Mouse (Mus musculus) heart, embryonic 11.5 days (tissue): ENCODE measurements at regions not wholly inside any gene's neighbourhood (a gene's known extent, or its start where the extent isn't known, plus 50 kb on each side); places are given as distances from the start of the nearest gene placed in this dataset.
"Not testable (repeated sequence)": the region's sequence is repeated elsewhere in the genome, so short reads cannot be mapped to it uniquely, and the experiment has no call there.

ENCODE experiments used
- ATAC-seq: fragments of 200-750 bp; cut with Nextera tagmentation; replicated peaks from 2 replicates; pipeline ENCODE4 v1.8.0; 2017; ENCODE audit warnings: moderate library complexity; ENCODE audit not compliant: insufficient number of reproducible peaks, low FRiP score, low TSS enrichment
- H3K27ac ChIP-seq: fragments of 300-500 bp; sonication (generic); 2 replicates; pipeline ENCODE4 v1.5.1; 2014; ENCODE audit warnings: mild to moderate bottlenecking, low read depth, low read length
- H3K27me3 ChIP-seq: fragments of 300-500 bp; sonication (generic); 2 replicates; pipeline ENCODE4 v1.6.1; 2014; ENCODE audit warnings: mild to moderate bottlenecking, low read length, mixed read lengths; ENCODE audit not compliant: control insufficient read depth, insufficient read depth
- H3K36me3 ChIP-seq: fragments of 300-500 bp; sonication (generic); 2 replicates; pipeline ENCODE4 v1.6.1; 2014; ENCODE audit warnings: mild to moderate bottlenecking, low read length, moderate library complexity, mixed read lengths; ENCODE audit not compliant: control insufficient read depth, insufficient read depth
- H3K4me1 ChIP-seq: fragments of 300-500 bp; sonication (generic); 2 replicates; pipeline ENCODE4 v1.6.1; 2014; ENCODE audit warnings: low read length; ENCODE audit not compliant: control insufficient read depth, insufficient read depth
- H3K4me2 ChIP-seq: fragments of 300-500 bp; sonication (generic); 2 replicates; pipeline ENCODE4 v1.6.1; 2014; ENCODE audit warnings: mild to moderate bottlenecking, moderate library complexity
- H3K4me3 ChIP-seq: fragments of 300-500 bp; sonication (generic); 2 replicates; pipeline ENCODE4 v1.5.1; 2014; ENCODE audit warnings: low read depth, low read length
- H3K9ac ChIP-seq: fragments of 300-500 bp; sonication (generic); 2 replicates; pipeline ENCODE4 v1.6.1; 2014; ENCODE audit warnings: mild to moderate bottlenecking, low read depth, low read length, moderate library complexity
- H3K9me3 ChIP-seq: fragments of 300-500 bp; sonication (generic); replicated peaks from 2 replicates; pipeline ENCODE4 v1.6.1; 2016; ENCODE audit warnings: low read length; ENCODE audit not compliant: control insufficient read depth
- WGBS: fragments of 180-500 bp; shearing (Covaris S2); extraction: QIAGEN DNeasy Blood & Tissue Kit; methylation state at CpG from one replicate; pipeline ENCODE4 v1.1.7; 2014; ENCODE audit not compliant: insufficient replicate concordance; 5-methylcytosine and 5-hydroxymethylcytosine counted together

DNA sequence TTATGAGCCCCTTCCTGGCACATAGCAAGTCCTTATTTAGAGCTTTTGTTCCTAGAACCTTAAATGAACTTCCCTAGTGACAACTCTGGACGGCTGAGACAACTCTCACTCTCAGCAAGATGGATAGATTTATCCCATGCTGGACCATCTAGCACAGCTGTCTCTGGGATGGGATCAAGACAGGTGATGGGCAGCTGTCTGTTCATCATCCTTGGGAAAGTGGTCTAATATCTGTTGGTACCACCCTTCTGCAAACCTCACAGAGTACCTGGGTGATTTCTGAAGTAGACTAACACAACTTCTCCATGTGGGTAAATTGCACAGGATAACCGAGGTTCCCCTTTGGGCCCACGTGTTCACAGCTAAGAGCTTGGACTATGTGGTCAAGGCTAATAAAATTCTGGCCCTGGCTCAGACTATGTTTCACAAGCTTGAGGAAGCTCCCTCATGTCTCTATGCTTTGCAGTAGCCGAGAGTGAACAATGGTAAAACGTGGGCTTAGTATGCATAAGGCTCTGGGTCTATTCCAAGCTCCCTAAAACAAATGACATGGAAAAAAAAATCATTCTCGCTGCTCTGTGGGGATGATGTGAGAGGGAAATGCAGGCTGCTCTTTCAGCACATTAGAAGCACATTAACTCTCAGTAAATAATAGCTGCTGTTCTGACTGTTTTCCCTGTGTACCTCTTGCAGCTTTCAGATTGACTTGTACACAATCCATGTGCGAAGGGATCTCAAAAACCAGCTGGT is 135.1 kb upstream of the 1700056E22Rik start:
- Histone ChIP-seq H3K4me3 (no peak overlapping the region), H3K9ac (no peak overlapping the region), H3K4me2 (no peak overlapping the region), H3K9me3 (no peaks in the 10 kb centered on the region), H3K4me1 (peaks cover 20% of the 10 kb centered on the region), H3K36me3 (no peaks in the 10 kb centered on the region), H3K27me3 (no peaks in the 10 kb centered on the region), H3K27ac (no peak overlapping the region)
- ATAC-seq, result no peak
- WGBS, result 66% methylated on average over 7 of the region's 7 CpGs

DNA sequence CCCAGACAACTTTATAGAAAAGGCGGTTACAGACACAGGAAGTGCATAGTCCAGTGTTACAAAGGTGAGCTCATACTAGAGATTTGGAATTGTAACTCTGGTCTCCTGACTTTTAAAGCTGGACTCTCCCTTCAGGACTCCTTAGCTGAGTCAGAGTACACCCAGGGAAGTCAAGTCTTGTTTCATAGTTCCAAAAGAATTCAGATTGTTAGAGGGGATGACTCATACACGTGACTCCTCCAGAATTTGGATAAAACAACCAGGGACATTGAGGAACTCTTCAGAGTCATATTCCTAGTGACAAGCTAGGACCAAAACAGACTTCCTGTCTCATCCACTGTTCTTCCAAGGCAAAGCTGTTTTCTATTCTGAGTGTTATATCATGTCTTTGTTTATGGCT is 132.8 kb upstream of the 1700056E22Rik start:
- no peak for ATAC-seq
- H3K4me2 ChIP-seq, result no peak overlapping the region
- no peak overlapping the region for H3K27ac ChIP-seq
- H3K36me3 ChIP-seq, result no peaks in the 10 kb centered on the region
- H3K9ac ChIP-seq, result no peak overlapping the region
- H3K27me3 ChIP-seq, result no peaks in the 10 kb centered on the region
- peaks cover 9% of the 10 kb centered on the region for H3K4me1 ChIP-seq
- H3K9me3 ChIP-seq, result no peaks in the 10 kb centered on the region
- H3K4me3 ChIP-seq, result no peak overlapping the region
- WGBS, result 66% methylated on average over 2 of the region's 2 CpGs

DNA sequence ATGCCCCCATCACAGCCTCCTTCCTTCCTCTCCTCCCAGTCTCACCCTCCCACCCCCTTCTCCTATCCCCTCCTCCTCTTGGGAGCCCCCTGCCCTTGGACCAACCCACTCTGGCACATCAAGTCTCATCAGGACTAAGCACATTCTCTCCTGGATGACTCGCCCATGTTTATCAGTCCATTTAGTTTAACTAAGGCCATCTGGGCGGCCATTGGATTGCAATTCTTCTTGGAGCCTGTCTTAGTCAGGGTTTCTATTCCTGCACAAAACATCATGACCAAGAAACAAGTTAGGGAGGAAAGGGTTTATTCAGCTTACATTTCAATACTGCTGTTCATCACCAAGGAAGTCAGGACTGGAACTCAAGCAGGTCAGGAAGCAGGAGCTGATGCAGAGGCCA is 128.4 kb upstream of the 1700056E22Rik start:
- H3K4me2 ChIP-seq, H3K4me3 ChIP-seq, H3K27me3 ChIP-seq, H3K27ac ChIP-seq, H3K9ac ChIP-seq, H3K36me3 ChIP-seq, H3K4me1 ChIP-seq, H3K9me3 ChIP-seq, ATAC-seq: not testable (repeated sequence)
- 80% methylated on average over 2 of the region's 2 CpGs for WGBS

DNA sequence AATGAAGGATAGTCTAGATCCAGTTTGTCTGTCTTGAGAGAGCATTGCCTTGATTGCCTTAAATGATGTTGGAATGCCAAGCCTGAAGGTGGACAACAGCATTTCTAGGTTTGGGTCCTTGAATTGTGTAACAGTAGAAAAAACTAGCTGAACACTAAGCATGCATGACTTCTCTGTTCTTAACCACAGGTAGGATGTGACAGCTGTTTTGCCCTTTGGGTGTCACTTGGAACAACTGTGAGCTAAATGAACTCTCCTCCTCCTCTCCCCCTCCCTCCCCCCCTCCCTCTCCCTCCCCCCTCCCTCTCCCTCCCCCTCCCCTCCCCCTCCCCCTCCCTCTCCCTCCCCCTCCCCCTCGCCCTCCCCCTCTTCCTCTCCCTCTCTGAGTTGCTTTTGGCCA is 113.6 kb upstream of the 1700056E22Rik start:
- Histone ChIP-seq H3K9me3 (no peaks in the 10 kb centered on the region), H3K27ac (no peak overlapping the region), H3K4me1 (no peaks in the 10 kb centered on the region), H3K9ac (no peak overlapping the region), H3K36me3 (no peaks in the 10 kb centered on the region), H3K4me3 (no peak overlapping the region), H3K4me2 (no peak overlapping the region), H3K27me3 (no peaks in the 10 kb centered on the region)
- no CpG with 5 or more reads among the region's 1 CpGs for WGBS
- no peak for ATAC-seq

DNA sequence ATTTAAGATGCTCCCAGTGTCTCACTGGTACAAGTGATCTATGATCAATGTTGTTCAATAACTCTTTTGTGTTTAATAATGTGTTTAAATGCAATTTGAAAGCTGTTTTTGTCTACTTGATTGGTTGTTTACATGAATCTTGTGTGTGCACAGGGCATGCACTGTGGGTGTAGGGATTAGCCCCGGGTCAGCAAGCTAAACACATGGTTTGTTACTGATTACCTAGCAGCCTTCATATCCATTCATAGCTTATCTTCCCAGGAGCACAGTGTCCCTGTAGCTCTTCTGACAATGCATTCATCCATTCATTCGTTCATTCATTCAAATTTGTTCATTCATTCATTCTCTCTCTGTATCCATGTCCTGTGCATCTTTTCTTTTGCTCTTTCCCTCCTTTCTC is 108.9 kb upstream of the 1700056E22Rik start:
- no peak overlapping the region for H3K9ac ChIP-seq
- no peaks in the 10 kb centered on the region for H3K36me3 ChIP-seq
- no peaks in the 10 kb centered on the region for H3K9me3 ChIP-seq
- no peaks in the 10 kb centered on the region for H3K4me1 ChIP-seq
- H3K27ac ChIP-seq, result no peak overlapping the region
- no peak for ATAC-seq
- WGBS, result 59% methylated on average over 2 of the region's 2 CpGs
- H3K4me2 ChIP-seq, result no peak overlapping the region
- H3K4me3 ChIP-seq, result no peak overlapping the region
- H3K27me3 ChIP-seq, result no peaks in the 10 kb centered on the region

DNA sequence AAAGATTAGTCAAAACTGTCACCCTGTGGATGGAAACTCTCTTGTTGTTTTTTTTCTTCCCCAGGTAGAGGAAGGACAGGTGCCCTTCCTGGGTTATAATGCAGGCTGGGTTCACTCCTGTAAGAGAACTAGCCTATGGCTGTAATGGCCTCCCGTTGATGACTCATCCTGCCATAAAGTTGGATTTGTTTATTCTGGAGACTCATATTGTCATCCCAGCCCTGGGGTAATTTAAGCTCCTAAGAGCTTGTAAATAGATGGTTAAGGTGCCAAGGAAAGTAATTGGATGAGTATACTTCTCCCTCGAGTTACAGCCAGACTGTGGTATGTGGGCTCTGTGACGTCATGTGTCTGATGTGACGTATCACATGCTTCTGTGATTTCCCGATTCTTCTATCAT is 106.4 kb upstream of the 1700056E22Rik start:
- 79% methylated on average over 5 of the region's 5 CpGs for WGBS
- Histone ChIP-seq H3K27me3 (no peaks in the 10 kb centered on the region), H3K9me3 (no peaks in the 10 kb centered on the region), H3K27ac (no peak overlapping the region), H3K9ac (no peak overlapping the region), H3K4me2 (no peak overlapping the region), H3K4me1 (no peaks in the 10 kb centered on the region), H3K4me3 (no peak overlapping the region), H3K36me3 (no peaks in the 10 kb centered on the region)
- ATAC-seq, result no peak

DNA sequence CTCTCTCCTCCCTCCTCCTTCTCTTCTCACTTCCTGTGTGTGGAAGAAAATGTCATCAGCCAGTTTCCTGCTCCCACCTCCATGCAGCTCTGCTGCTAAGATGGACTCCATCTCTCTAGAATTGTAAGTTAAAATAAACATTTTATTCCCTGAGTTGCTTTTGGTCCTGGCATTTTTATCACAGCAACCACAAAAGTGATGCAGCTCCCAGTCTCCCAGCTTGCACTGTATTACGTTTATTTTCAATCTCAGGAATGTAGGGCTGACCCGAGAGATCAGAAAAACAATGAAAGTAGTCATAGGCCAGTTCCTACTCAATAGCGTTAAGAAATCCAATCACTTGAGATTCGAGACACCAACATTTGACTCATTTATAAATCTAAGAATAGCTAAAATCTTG is 106.0 kb upstream of the 1700056E22Rik start:
- no peak for ATAC-seq
- no peak overlapping the region for H3K9ac ChIP-seq
- 64% methylated on average over 4 of the region's 4 CpGs for WGBS
- H3K9me3 ChIP-seq, result no peaks in the 10 kb centered on the region
- no peaks in the 10 kb centered on the region for H3K4me1 ChIP-seq
- no peak overlapping the region for H3K27ac ChIP-seq
- H3K27me3 ChIP-seq, result no peaks in the 10 kb centered on the region
- H3K4me2 ChIP-seq, result no peak overlapping the region
- no peak overlapping the region for H3K4me3 ChIP-seq
- H3K36me3 ChIP-seq, result no peaks in the 10 kb centered on the region

DNA sequence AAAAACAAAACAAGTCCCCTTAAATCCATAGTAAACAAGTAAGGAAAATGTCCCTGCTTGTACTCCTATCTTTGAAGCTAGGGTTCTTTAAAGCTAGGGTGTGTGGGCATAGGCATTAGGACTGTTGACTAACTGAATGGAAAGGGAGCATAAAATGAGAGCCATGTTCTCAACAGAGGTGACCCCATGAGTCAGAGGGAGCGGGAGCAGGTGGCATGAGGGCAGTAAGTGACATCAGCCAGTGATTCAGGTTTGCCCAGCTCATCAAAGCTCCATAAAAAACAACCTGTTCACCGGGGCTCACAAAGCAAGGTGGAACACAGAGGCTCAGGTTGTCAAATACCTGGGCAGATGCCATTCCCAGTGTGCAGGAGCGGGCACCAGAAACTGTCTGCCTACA is 104.6 kb upstream of the 1700056E22Rik start:
- Histone ChIP-seq H3K27me3 (no peaks in the 10 kb centered on the region), H3K4me3 (no peak overlapping the region), H3K27ac (no peak overlapping the region), H3K9me3 (no peaks in the 10 kb centered on the region), H3K36me3 (no peaks in the 10 kb centered on the region), H3K9ac (no peak overlapping the region), H3K4me1 (no peaks in the 10 kb centered on the region), H3K4me2 (no peak overlapping the region)
- WGBS, result 72% methylated on average over 3 of the region's 3 CpGs
- ATAC-seq, result no peak

DNA sequence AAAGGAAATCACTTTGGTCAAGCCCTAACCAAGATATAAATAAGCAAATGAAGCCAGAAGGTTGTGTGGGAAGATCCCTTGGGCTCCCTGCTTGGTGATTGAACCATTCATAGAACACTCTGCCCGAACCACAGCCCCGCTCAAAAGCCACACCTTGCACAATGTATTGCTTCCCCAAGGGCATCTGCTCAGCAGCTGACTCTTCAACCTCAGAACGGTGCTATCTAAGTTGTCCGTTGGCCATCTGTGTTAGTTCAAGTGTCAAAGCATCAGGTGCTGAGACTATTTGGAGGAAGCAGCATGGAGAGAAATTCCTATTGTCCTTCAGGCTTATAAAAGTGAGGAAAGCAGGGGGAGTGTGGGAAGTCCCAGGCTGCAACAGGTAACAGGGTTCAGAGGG is 96.8 kb upstream of the 1700056E22Rik start:
- no peak overlapping the region for H3K4me3 ChIP-seq
- WGBS, result 50% methylated on average over 4 of the region's 4 CpGs
- no peak for ATAC-seq

More for the DNA sequence above, 96.8 kb upstream of the 1700056E22Rik start:
- no peaks in the 10 kb centered on the region for H3K9me3 ChIP-seq
- no peaks in the 10 kb centered on the region for H3K4me1 ChIP-seq
- H3K27ac ChIP-seq, result no peak overlapping the region
- no peak overlapping the region for H3K9ac ChIP-seq
- no peaks in the 10 kb centered on the region for H3K36me3 ChIP-seq
- no peaks in the 10 kb centered on the region for H3K27me3 ChIP-seq
- H3K4me2 ChIP-seq, result no peak overlapping the region
